Mouse (Mus musculus) brain, embryonic 14.5 days (tissue): Measurements from ENCODE around the gene Rab27a.

Experiments
- CTCF ChIP-seq: fragments of 200-500 bp; IDR thresholded peaks from 2 replicates; pipeline ENCODE4 v1.5.1; 2012; ENCODE audit warnings: inconsistent platforms, mild to moderate bottlenecking, moderate library complexity, borderline replicate concordance; ENCODE audit not compliant: insufficient read depth, insufficient read length; ENCODE audit errors: extremely low read depth
- POLR2A ChIP-seq: fragments of 200-500 bp; IDR thresholded peaks from 2 replicates; pipeline ENCODE4 v1.6.1; 2012; ENCODE audit warnings: mild to moderate bottlenecking, inconsistent platforms, borderline replicate concordance; ENCODE audit not compliant: poor library complexity, insufficient read depth, insufficient read length, severe bottlenecking; ENCODE audit errors: extremely low read depth

- no peak for TF ChIP-seq CTCF
- TF ChIP-seq POLR2A = no peak
Measured at GRCm38 (mm10) chr9:73045204-73045603, 550 bp downstream of the Rab27a start.
